Mouse (Mus musculus) embryonic facial prominence, embryonic 14.5 days (tissue): ENCODE measurements at regions not wholly inside any gene's neighbourhood (a gene's known extent, or its start where the extent isn't known, plus 50 kb on each side); places are given as distances from the start of the nearest gene placed in this dataset.

ENCODE experiments used
- ATAC-seq: fragments of 200-750 bp; cut with Nextera tagmentation; 2 replicates; pipeline ENCODE4 v1.8.0; 2017; ENCODE audit warnings: low read depth, moderate number of reproducible peaks, moderate TSS enrichment
- DNase-seq: peaks from one replicate; pipeline ENCODE4 v3.0.0-alpha.2; 2015; ENCODE audit warnings: low spot score
- H3K27ac ChIP-seq: fragments of 300-500 bp; sonication (generic); replicated peaks from 2 replicates; pipeline ENCODE4 v1.5.1; 2014; ENCODE audit warnings: low read depth, mild to moderate bottlenecking, low read length, moderate library complexity
- H3K27me3 ChIP-seq: fragments of 300-500 bp; sonication (generic); replicated peaks from 2 replicates; pipeline ENCODE4 v1.6.1; 2014; ENCODE audit warnings: low read length; ENCODE audit not compliant: control insufficient read depth, insufficient read depth
- H3K36me3 ChIP-seq: fragments of 300-500 bp; sonication (generic); 2 replicates; pipeline ENCODE4 v1.6.1; 2014; ENCODE audit warnings: low read length, mixed read lengths; ENCODE audit not compliant: control insufficient read depth, insufficient read depth
- H3K4me1 ChIP-seq: fragments of 300-500 bp; sonication (generic); 2 replicates; pipeline ENCODE4 v1.6.1; 2014; ENCODE audit warnings: antibody characterized with exemption, low read length; ENCODE audit not compliant: control insufficient read depth, insufficient read depth
- H3K4me2 ChIP-seq: fragments of 300-500 bp; sonication (generic); 2 replicates; pipeline ENCODE4 v1.6.1; 2014; ENCODE audit warnings: low read depth, mild to moderate bottlenecking, low read length, moderate library complexity, mixed read lengths
- H3K4me3 ChIP-seq: fragments of 300-500 bp; sonication (generic); 2 replicates; pipeline ENCODE4 v1.5.1; 2014; ENCODE audit warnings: low read depth, mild to moderate bottlenecking, low read length
- H3K9ac ChIP-seq: fragments of 300-500 bp; sonication (generic); 2 replicates; pipeline ENCODE4 v1.6.1; 2014; ENCODE audit warnings: low read depth, mild to moderate bottlenecking, low read length, moderate library complexity, mixed read lengths
- H3K9me3 ChIP-seq: fragments of 300-500 bp; sonication (generic); 2 replicates; pipeline ENCODE4 v1.6.1; 2016; ENCODE audit warnings: low read length; ENCODE audit not compliant: control insufficient read depth
- WGBS: fragments of 180-500 bp; shearing (Covaris S2); extraction: QIAGEN DNeasy Blood & Tissue Kit; methylation state at CpG from one replicate; pipeline ENCODE4 v1.1.7; 2014; 5-methylcytosine and 5-hydroxymethylcytosine counted together

DNA sequence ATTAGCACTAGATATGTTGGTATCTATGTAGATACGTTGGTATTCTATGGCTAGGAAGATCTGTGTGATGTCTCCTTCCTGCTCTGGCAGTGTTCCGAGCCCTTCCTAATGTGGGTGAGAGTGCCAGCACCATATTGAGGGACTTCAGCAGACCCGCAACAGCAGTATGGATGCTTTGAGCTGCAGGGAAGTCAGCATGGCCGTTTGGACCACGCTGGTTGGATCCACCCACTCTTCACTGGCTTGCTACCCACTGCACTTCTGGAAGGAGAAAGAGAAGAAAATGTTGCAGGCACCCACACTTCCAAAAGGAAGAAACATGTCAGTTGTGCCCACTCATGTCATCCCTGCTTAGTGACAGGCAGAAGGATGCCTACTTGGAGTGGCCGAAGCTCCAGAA is 346.2 kb upstream of the 3110018I06Rik start:
- Histone ChIP-seq H3K4me3 (no peak overlapping the region), H3K9ac (no peak overlapping the region), H3K4me2 (no peak overlapping the region), H3K27me3 (no peaks in the 10 kb centered on the region), H3K36me3 (no peaks in the 10 kb centered on the region), H3K4me1 (no peaks in the 10 kb centered on the region), H3K9me3 (no peaks in the 10 kb centered on the region), H3K27ac (no peak overlapping the region)
- whole genome bisulfite sequencing: 90% methylated on average over 6 of the region's 6 CpGs
- ATAC-seq (no peak), DNase-seq (no peak)

DNA sequence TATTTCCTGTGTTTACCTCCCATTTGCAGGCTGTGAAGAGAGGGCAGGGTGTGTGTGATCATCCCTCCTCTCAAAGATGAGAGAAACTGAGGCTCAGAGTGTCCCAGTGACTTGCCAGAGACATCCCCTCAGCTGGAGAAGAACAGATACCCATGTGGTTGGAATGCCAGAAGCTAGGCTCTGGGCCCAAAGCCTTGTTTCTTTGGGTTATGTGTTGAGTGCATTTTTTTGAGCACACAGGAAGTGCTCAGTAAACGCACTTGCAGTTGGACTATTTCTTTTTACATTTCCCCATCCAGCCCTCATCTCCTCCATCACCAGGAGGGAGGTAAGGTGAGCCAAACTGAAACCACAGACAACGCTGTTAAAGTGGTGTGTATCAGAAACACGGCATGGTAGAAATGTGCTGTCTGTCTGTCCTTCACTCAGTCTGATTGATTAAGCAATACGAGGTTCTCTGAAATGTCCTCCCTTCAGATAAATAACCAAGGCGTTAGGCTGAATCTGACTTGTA is 341.8 kb upstream of the 3110018I06Rik start:
- Histone ChIP-seq H3K27ac (no peak overlapping the region), H3K27me3 (no peaks in the 10 kb centered on the region), H3K36me3 (no peaks in the 10 kb centered on the region), H3K9ac (no peak overlapping the region), H3K9me3 (no peaks in the 10 kb centered on the region), H3K4me1 (no peaks in the 10 kb centered on the region), H3K4me2 (no peak overlapping the region), H3K4me3 (no peak overlapping the region)
- 76% methylated on average over 5 of the region's 5 CpGs for WGBS
- DNase-seq (no peak), ATAC-seq (no peak)

DNA sequence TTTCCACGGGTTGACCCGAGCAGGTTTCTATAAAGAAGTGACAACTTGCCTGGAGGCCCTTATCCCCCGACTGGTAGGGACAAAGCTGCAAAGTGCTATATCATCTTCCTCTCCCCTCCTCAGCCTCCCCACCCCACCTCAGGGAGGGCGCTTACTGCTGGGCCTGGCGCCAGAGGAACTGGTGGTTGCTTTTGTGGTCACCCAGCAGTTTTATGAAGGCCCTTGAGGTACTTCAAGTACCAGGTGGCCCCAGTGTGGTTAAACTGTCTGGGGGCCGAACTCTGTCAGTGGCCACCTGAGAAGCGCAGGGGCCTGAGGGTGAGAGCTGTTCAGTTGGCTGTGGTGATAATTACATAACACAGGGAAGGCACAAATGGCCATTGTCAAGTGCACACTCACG is 340.0 kb upstream of the 3110018I06Rik start:
- no peak for ATAC-seq
- H3K4me1 ChIP-seq: no peaks in the 10 kb centered on the region
- H3K4me2 ChIP-seq: no peak overlapping the region
- no peak overlapping the region for H3K4me3 ChIP-seq
- 73% methylated on average over 8 of the region's 8 CpGs for WGBS
- H3K9me3 ChIP-seq: no peaks in the 10 kb centered on the region
- no peak overlapping the region for H3K9ac ChIP-seq
- H3K27me3 ChIP-seq: no peaks in the 10 kb centered on the region
- H3K27ac ChIP-seq: no peak overlapping the region
- no peaks in the 10 kb centered on the region for H3K36me3 ChIP-seq
- peak; percentile 6 for DNase-seq

DNA sequence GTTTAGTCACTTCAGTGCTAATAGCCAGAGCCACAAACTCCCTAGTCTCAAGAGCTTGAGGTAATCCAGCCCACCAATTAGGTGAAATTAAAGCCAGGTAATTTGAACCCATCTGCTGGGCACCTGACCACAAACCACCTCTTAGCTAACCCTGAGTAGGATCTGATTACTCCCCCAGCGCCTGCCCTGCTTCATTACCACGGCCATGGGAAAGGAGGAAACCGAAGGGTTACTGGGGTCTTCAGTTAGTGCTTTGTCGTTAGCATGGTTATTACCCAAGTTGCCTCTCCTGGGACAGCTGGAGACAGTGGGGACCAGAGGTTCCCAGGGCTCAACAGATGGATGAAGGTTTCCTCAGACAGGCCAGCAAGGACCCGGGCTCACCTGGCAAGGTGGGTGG is 337.3 kb upstream of the 3110018I06Rik start:
- DNase-seq: peak; percentile 17
- Histone ChIP-seq H3K9me3 (no peaks in the 10 kb centered on the region), H3K4me1 (no peaks in the 10 kb centered on the region), H3K4me2 (no peak overlapping the region), H3K27ac (no peak overlapping the region), H3K36me3 (no peaks in the 10 kb centered on the region), H3K4me3 (no peak overlapping the region), H3K27me3 (no peaks in the 10 kb centered on the region; the same call in 1 of the 2 replicates), H3K9ac (no peak overlapping the region)
- peak; percentile 75; the same call in 1 of the 2 replicates for ATAC-seq
- WGBS: 44% methylated on average over 5 of the region's 5 CpGs

DNA sequence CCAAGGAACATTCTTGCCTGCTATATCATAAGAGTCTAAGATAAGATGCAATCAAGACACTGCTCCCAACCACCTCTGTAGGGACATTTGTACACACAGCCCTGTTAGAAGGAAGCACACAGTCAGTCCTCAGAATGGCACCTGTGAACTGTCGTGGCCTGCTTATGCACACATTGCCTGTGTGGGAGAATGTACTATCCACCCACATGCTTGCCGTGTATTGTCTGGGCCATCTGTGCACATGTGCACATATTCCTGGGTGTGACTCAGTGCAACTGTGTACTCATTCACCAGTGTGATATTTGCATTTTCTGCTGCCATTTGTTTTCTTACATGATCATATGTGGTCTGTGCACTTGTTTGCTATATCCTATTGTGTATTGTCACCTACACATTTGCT is 333.8 kb upstream of the 3110018I06Rik start:
- Histone ChIP-seq H3K4me1 (0 out of 2 replicates have a peak, but pooled peaks cover 2% of the 10 kb centered on the region), H3K27me3 (no peaks in the 10 kb centered on the region; the same call in 1 of the 2 replicates), H3K4me3 (no peak overlapping the region), H3K9me3 (no peaks in the 10 kb centered on the region), H3K9ac (no peak overlapping the region), H3K4me2 (no peak overlapping the region), H3K27ac (no peak overlapping the region), H3K36me3 (no peaks in the 10 kb centered on the region)
- WGBS: 88% methylated on average over 2 of the region's 2 CpGs
- DNase-seq: no peak
- ATAC-seq: no peak

DNA sequence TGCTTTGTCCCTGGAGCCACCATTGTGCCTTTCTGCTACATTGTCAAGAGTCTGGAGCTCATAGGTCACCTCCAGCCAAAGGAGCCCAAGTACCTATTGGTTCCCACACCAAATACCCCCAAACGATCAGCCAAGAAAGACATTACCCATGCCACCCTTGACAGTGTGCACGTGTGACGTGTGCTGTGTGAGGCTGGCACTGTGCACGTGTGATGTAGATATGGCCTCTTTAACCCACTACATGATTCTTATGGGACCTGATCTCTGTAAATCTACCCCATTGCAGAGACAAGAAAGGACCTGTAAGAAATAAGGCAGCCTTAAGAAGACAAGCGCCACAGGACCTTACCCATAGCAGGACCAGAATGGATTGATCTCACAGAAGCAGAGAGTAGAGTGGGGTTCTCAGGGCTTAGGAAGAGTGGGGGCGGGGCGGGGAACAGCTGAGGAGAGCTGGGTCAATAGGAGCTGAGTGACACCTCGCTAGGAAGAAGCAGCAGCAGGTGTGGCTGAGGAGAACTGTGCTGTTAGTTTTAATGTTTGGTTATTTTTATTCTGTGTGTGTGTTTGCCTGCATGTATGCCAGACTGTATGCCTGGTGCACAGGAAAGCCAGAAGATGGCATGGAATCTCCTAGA is 331.5 kb upstream of the 3110018I06Rik start:
- Histone ChIP-seq H3K27me3 (no peaks in the 10 kb centered on the region; the same call in 1 of the 2 replicates), H3K27ac (no peak overlapping the region), H3K9ac (no peak overlapping the region), H3K4me2 (no peak overlapping the region), H3K4me1 (0 out of 2 replicates have a peak, but pooled peaks cover 2% of the 10 kb centered on the region), H3K9me3 (no peaks in the 10 kb centered on the region), H3K4me3 (no peak overlapping the region), H3K36me3 (no peaks in the 10 kb centered on the region)
- ATAC-seq (no peak), DNase-seq (no peak)
- 77% methylated on average over 8 of the region's 8 CpGs for WGBS

DNA sequence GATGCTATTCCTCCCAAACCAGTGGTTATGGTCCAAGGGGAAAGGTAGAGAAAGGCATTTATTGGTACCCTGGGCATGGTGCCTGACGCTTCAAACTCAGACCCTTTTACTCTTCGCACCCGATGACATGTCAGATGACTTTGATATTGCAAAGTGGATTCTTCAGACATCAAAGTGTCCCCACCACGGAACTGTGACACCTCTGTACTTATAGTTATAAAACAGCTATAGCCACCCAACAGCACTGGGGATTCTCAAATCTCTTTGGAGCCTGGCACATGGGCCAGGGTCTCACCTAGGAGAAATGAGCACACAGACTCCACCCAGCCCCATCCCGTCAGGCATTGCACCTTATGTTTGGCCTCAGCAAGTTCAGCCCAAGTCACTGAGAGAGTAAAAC is 329.3 kb upstream of the 3110018I06Rik start:
- Histone ChIP-seq H3K9ac (no peak overlapping the region), H3K27ac (no peak overlapping the region), H3K36me3 (no peaks in the 10 kb centered on the region), H3K27me3 (no peaks in the 10 kb centered on the region; the same call in 1 of the 2 replicates), H3K4me3 (no peak overlapping the region), H3K4me2 (no peak overlapping the region), H3K9me3 (no peaks in the 10 kb centered on the region), H3K4me1 (0 out of 2 replicates have a peak, but pooled peaks cover 2% of the 10 kb centered on the region)
- WGBS: 63% methylated on average over 5 of the region's 5 CpGs
- ATAC-seq (no peak), DNase-seq (no peak)

DNA sequence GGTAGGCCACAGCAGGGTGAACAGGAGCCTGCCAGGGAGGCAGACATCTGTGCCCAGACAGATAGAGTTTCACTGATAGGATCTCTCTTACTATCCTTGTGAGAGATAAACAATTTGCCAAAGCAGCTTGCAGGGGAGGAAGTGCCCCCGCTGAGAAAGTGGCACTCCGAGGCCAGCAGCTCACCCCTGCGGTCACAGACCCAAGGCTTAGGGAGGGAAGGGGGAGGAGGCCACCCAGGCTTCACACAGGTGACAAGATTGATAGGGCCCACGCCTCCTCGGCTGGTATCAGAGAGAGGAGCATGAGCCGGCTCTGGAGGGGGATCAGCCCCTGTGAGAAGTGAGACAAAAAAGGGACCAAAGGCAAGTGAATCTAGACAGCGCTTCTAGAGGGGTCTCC is 328.3 kb upstream of the 3110018I06Rik start:
- no peak overlapping the region for H3K9ac ChIP-seq
- no peak overlapping the region for H3K4me3 ChIP-seq
- no peaks in the 10 kb centered on the region; the same call in 1 of the 2 replicates for H3K27me3 ChIP-seq
- no peak for ATAC-seq
- H3K27ac ChIP-seq: no peak overlapping the region
- no peaks in the 10 kb centered on the region for H3K9me3 ChIP-seq
- DNase-seq: no peak
- WGBS: 33% methylated on average over 7 of the region's 7 CpGs
- H3K36me3 ChIP-seq: no peaks in the 10 kb centered on the region
- H3K4me2 ChIP-seq: no peak overlapping the region
- 0 out of 2 replicates have a peak, but pooled peaks cover 2% of the 10 kb centered on the region for H3K4me1 ChIP-seq

DNA sequence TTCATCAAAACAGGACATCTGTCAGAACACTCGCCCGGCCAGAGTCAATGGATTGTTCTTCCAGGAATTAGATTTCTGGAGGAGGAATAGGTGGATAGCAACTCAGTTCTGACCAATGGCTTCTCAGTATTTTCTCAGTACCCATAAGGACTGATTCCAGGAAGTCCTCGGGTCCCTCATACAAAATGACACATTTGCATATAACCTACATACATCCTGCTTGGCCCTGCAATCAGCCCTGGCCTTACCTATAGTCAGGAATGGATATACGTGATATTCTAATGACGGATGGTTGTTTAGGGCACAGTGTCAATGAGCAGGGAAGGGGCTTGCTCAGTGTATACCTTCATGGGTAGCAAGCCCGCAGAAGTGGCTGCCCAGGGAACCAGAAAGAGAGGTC is 327.8 kb upstream of the 3110018I06Rik start:
- no peak overlapping the region for H3K4me3 ChIP-seq
- no peak overlapping the region for H3K27ac ChIP-seq
- DNase-seq (no peak), ATAC-seq (no peak)
- no peaks in the 10 kb centered on the region for H3K9me3 ChIP-seq
- WGBS: 55% methylated on average over 6 of the region's 6 CpGs
- H3K4me1 ChIP-seq: 0 out of 2 replicates have a peak, but pooled peaks cover 2% of the 10 kb centered on the region
- no peak overlapping the region for H3K4me2 ChIP-seq
- H3K27me3 ChIP-seq: no peaks in the 10 kb centered on the region
- H3K36me3 ChIP-seq: no peaks in the 10 kb centered on the region
- no peak overlapping the region for H3K9ac ChIP-seq
